ENCODE assay signal across 8 mouse cellular contexts in the genomic region with DNA sequence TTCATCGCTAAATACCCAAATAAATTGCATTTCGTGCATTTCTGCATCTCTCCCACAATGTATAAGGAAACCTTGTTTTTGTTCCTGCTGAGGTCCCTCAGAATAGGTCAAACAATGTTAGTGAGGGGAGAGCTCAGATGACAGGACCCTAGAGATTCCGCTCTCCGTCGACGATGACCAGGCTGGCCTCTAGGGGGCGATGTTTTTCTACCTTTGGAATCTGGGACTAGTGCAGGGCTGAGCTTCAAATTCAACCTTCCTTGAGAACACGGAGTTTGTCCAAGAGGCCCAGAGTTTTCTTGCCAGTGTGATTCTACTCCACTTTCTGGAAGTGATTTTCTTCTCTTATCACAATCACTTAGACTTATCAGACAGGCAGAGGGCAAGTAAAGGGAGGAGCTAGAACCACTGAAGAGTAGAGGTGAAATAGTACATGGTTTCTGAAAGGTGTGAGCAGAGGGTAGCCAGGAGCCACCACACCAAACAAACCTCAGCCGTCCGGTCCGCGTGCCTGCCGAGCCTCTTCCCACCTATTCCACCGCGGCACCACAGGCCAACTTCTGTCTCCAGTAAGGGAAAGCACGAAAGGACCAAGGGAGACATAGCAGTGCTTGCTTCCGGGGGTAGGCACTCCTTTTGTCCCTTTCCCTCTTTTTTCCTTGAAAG. TPM values are rescaled to one million over a fixed set of nuclear protein-coding genes. Genes with fewer than 3 reads are reported as not detected.
A peak's percentile ranks its signal among the peaks of the same experiment; 100 is the strongest.
DNase-seq lines count a peak whose midpoint lies in the region; ATAC-seq and TF ChIP-seq lines count a peak whose summit lies in the region.

No protein-coding gene starts in this region.

- no peaks in the 10 kb centered on the region for H3K4me1 ChIP-seq in brown adipose tissue, adult 24 weeks (ENCODE audit: control insufficient read depth, insufficient read depth, insufficient read length, low read length)
- H3K4me1 ChIP-seq in heart, embryonic 15.5 days (replicated peaks) = peaks cover 13% of the 10 kb centered on the region
- H3K4me1 ChIP-seq in liver, embryonic 13.5 days (replicated peaks) = peaks cover 8% of the 10 kb centered on the region
- H3K4me1 ChIP-seq in neural tube, embryonic 11.5 days (ENCODE audit: control insufficient read depth, insufficient read depth, low read length) = no peaks in the 10 kb centered on the region
- peaks cover 11% of the 10 kb centered on the region for H3K4me1 ChIP-seq in stomach, embryonic 16.5 days (ENCODE audit: control insufficient read depth, insufficient read depth, low read length)

- no peak overlapping the region for H3K4me3 ChIP-seq in C2C12 (ENCODE audit: insufficient read depth, poor library complexity, severe bottlenecking)
- peak overlapping the region; percentile 31; the same call in 1 of the 2 replicates for H3K4me3 ChIP-seq in brown adipose tissue, adult 24 weeks (ENCODE audit: insufficient read depth, low read depth, low read length)
- H3K4me3 ChIP-seq in heart, embryonic 15.5 days = no peak overlapping the region
- H3K4me3 ChIP-seq in liver, embryonic 13.5 days (replicated peaks) = no peak overlapping the region
- no peak overlapping the region for H3K4me3 ChIP-seq in neural tube, embryonic 11.5 days (ENCODE audit: low read depth, low read length)
- H3K4me3 ChIP-seq in stomach, embryonic 16.5 days (replicated peaks; ENCODE audit: low read length) = no peak overlapping the region

- no peaks in the 10 kb centered on the region for H3K36me3 ChIP-seq in C2C12 (ENCODE audit: control insufficient read depth, insufficient read depth)
- no peaks in the 10 kb centered on the region for H3K36me3 ChIP-seq in heart, embryonic 15.5 days
- H3K36me3 ChIP-seq in liver, embryonic 13.5 days = no peaks in the 10 kb centered on the region
- no peaks in the 10 kb centered on the region for H3K36me3 ChIP-seq in neural tube, embryonic 11.5 days (ENCODE audit: control insufficient read depth, insufficient read depth, low read length)
- no peaks in the 10 kb centered on the region for H3K36me3 ChIP-seq in stomach, embryonic 16.5 days (ENCODE audit: control insufficient read depth, insufficient read depth, low read length)

- H3K79me3 ChIP-seq in C2C12 (ENCODE audit: low read depth) = no peaks in the 10 kb centered on the region

- no peak overlapping the region for H3K27ac ChIP-seq in brown adipose tissue, adult 24 weeks (replicated peaks; ENCODE audit: low read depth, low read length)
- H3K27ac ChIP-seq in heart, embryonic 15.5 days = no peak overlapping the region
- no peak overlapping the region for H3K27ac ChIP-seq in liver, embryonic 13.5 days
- no peak overlapping the region for H3K27ac ChIP-seq in neural tube, embryonic 11.5 days (ENCODE audit: low read depth, low read length)
- H3K27ac ChIP-seq in stomach, embryonic 16.5 days (ENCODE audit: low read length) = no peak overlapping the region

- no peak overlapping the region for H3K9ac ChIP-seq in heart, embryonic 15.5 days
- no peak overlapping the region for H3K9ac ChIP-seq in liver, embryonic 13.5 days
- H3K9ac ChIP-seq in neural tube, embryonic 11.5 days (ENCODE audit: low read length) = no peak overlapping the region
- H3K9ac ChIP-seq in stomach, embryonic 16.5 days (ENCODE audit: low read length) = 0 out of 2 replicates have a peak overlapping the region, but pooled peaks have one; percentile 2

- no peaks in the 10 kb centered on the region for H3K79me2 ChIP-seq in C2C12 (ENCODE audit: control insufficient read depth, insufficient read depth)

- WGBS in heart, embryonic 15.5 days = 8% methylated on average over 17 of the region's 17 CpGs
- 8% methylated on average over 17 of the region's 17 CpGs for WGBS in liver, embryonic 13.5 days (ENCODE audit: insufficient replicate concordance)
- 14% methylated on average over 17 of the region's 17 CpGs for WGBS in neural tube, embryonic 11.5 days
- 11% methylated on average over 17 of the region's 17 CpGs for WGBS in stomach, embryonic 16.5 days

- H3ac ChIP-seq in C2C12 (ENCODE audit: control insufficient read depth, insufficient read length, low read depth) = peak overlapping the region; percentile 30

- ATAC-seq in heart, embryonic 15.5 days (replicated peaks; ENCODE audit: insufficient number of reproducible peaks, insufficient read depth, low FRiP score, low read depth) = peak; percentile 50; the same call in 1 of the 2 replicates
- 0 out of 2 replicates have a peak, but pooled peaks have one; percentile 31 for ATAC-seq in liver, embryonic 13.5 days (ENCODE audit: low read depth)
- peak; percentile 74 for ATAC-seq in neural tube, embryonic 11.5 days (ENCODE audit: insufficient read depth, low FRiP score, low TSS enrichment)
- ATAC-seq in stomach, embryonic 16.5 days (ENCODE audit: insufficient read depth, low FRiP score) = peak; percentile 84; the same call in 1 of the 2 replicates

- no peaks in the 10 kb centered on the region for H3K27me3 ChIP-seq in C2C12 (ENCODE audit: control insufficient read depth, insufficient read depth, insufficient read length)
- H3K27me3 ChIP-seq in heart, embryonic 15.5 days = no peaks in the 10 kb centered on the region
- H3K27me3 ChIP-seq in liver, embryonic 13.5 days = peaks cover 23% of the 10 kb centered on the region
- no peaks in the 10 kb centered on the region for H3K27me3 ChIP-seq in neural tube, embryonic 11.5 days (ENCODE audit: control insufficient read depth, insufficient read depth, low read length)
- H3K27me3 ChIP-seq in stomach, embryonic 16.5 days (ENCODE audit: control insufficient read depth, insufficient read depth, low read length) = no peaks in the 10 kb centered on the region

- peak; percentile 27 for DNase-seq in fibroblast of lung, adult 2 months (ENCODE audit: low read depth)
- peak; percentile 87 for DNase-seq in kidney, postnatal 14 days
- DNase-seq in liver, embryonic 13.5 days = peak; percentile 61
- DNase-seq in neural tube, embryonic 11.5 days (ENCODE audit: low spot score) = peak; percentile 90

- H3K9me3 ChIP-seq in heart, embryonic 15.5 days (replicated peaks) = no peaks in the 10 kb centered on the region
- no peaks in the 10 kb centered on the region for H3K9me3 ChIP-seq in liver, embryonic 13.5 days (replicated peaks)
- no peaks in the 10 kb centered on the region for H3K9me3 ChIP-seq in neural tube, embryonic 11.5 days (ENCODE audit: control insufficient read depth, low read length)
- H3K9me3 ChIP-seq in stomach, embryonic 16.5 days (replicated peaks; ENCODE audit: control insufficient read depth, low read length) = no peaks in the 10 kb centered on the region

- 0 out of 2 replicates have a peak overlapping the region, but pooled peaks have one; percentile 19 for H3K4me2 ChIP-seq in heart, embryonic 15.5 days
- no peak overlapping the region for H3K4me2 ChIP-seq in liver, embryonic 13.5 days
- H3K4me2 ChIP-seq in neural tube, embryonic 11.5 days (ENCODE audit: low read depth) = no peak overlapping the region
- no peak overlapping the region for H3K4me2 ChIP-seq in stomach, embryonic 16.5 days (ENCODE audit: low read depth, low read length)

- peak; percentile 72 for TF ChIP-seq CTCF in C2C12 (IDR thresholded peaks at IDR 0.05; ENCODE audit: control insufficient read depth, insufficient read depth, insufficient read length)

TF ChIP-seq in C2C12, 6 proteins besides CTCF, POLR2A, EP300 and RAD21:
- TF ChIP-seq CEBPB (IDR thresholded peaks at IDR 0.05; ENCODE audit: low read depth) = no peak

RNA-seq across cellular contexts. Expression of gene Prmt5, which starts 11.3 kb away (rescaled TPM):
- polyA plus RNA-seq in C2C12 (2012; fragmentation: generic; extraction: Trizol) = 174 TPM
- polyA plus RNA-seq in brown adipose tissue, adult 24 weeks (2012; ENCODE audit: insufficient read depth, insufficient read length, missing spikeins) = 20.4 and 25.8 TPM in 2 replicates
- polyA plus RNA-seq in heart, embryonic 15.5 days (2015; fragmentation: Nextera tagmentation; extraction: Ambion mirVana) = 47.4 and 57.4 TPM in 2 replicates
- 41.6 and 48.9 TPM in 2 replicates for polyA plus RNA-seq in liver, embryonic 13.5 days (2015; fragmentation: Nextera tagmentation; extraction: Ambion mirVana)
- 124 and 126 TPM in 2 replicates for polyA plus RNA-seq in neural tube, embryonic 11.5 days (2014; fragmentation: Nextera tagmentation; extraction: Ambion mirVana)
- polyA plus RNA-seq in stomach, embryonic 16.5 days (2015; fragmentation: Nextera tagmentation; extraction: Ambion mirVana) = 66.5 and 71.1 TPM in 2 replicates

RNA-seq across cellular contexts. Expression of gene Haus4, which starts 25.8 kb away (rescaled TPM):
- 30.0 TPM for polyA plus RNA-seq in C2C12 (2012; fragmentation: generic; extraction: Trizol)
- polyA plus RNA-seq in brown adipose tissue, adult 24 weeks (2012; ENCODE audit: insufficient read depth, insufficient read length, missing spikeins) = 4.1 and 6.8 TPM in 2 replicates
- polyA plus RNA-seq in heart, embryonic 15.5 days (2015; fragmentation: Nextera tagmentation; extraction: Ambion mirVana) = 34.0 and 39.8 TPM in 2 replicates
- polyA plus RNA-seq in liver, embryonic 13.5 days (2015; fragmentation: Nextera tagmentation; extraction: Ambion mirVana) = 45.6 and 47.5 TPM in 2 replicates
- 36.7 and 41.4 TPM in 2 replicates for polyA plus RNA-seq in neural tube, embryonic 11.5 days (2014; fragmentation: Nextera tagmentation; extraction: Ambion mirVana)
- polyA plus RNA-seq in stomach, embryonic 16.5 days (2015; fragmentation: Nextera tagmentation; extraction: Ambion mirVana) = 39.0 and 44.4 TPM in 2 replicates

RNA-seq across cellular contexts. Expression of gene Ajuba, which starts 48.8 kb away (rescaled TPM):
- polyA plus RNA-seq in C2C12 (2012; fragmentation: generic; extraction: Trizol) = 50.7 TPM
- polyA plus RNA-seq in brown adipose tissue, adult 24 weeks (2012; ENCODE audit: insufficient read depth, insufficient read length, missing spikeins) = 3.1 and 5.6 TPM in 2 replicates
- 23.1 and 35.5 TPM in 2 replicates for polyA plus RNA-seq in heart, embryonic 15.5 days (2015; fragmentation: Nextera tagmentation; extraction: Ambion mirVana)
- polyA plus RNA-seq in liver, embryonic 13.5 days (2015; fragmentation: Nextera tagmentation; extraction: Ambion mirVana) = 3.9 and 4.4 TPM in 2 replicates
- 27.9 TPM in 2 replicates for polyA plus RNA-seq in neural tube, embryonic 11.5 days (2014; fragmentation: Nextera tagmentation; extraction: Ambion mirVana)
- polyA plus RNA-seq in stomach, embryonic 16.5 days (2015; fragmentation: Nextera tagmentation; extraction: Ambion mirVana) = 19.5 and 20.6 TPM in 2 replicates

RNA-seq across cellular contexts. Expression of gene Rem2, which starts 52.7 kb away (rescaled TPM):
- 0.56 TPM for polyA plus RNA-seq in C2C12 (2012; fragmentation: generic; extraction: Trizol)
- not detected in 2 replicates for polyA plus RNA-seq in brown adipose tissue, adult 24 weeks (2012; ENCODE audit: insufficient read depth, insufficient read length, missing spikeins)
- 1.1 and 1.9 TPM in 2 replicates for polyA plus RNA-seq in heart, embryonic 15.5 days (2015; fragmentation: Nextera tagmentation; extraction: Ambion mirVana)
- 0.06 and 0.12 TPM in 2 replicates for polyA plus RNA-seq in liver, embryonic 13.5 days (2015; fragmentation: Nextera tagmentation; extraction: Ambion mirVana)
- polyA plus RNA-seq in neural tube, embryonic 11.5 days (2014; fragmentation: Nextera tagmentation; extraction: Ambion mirVana) = 23.3 and 26.2 TPM in 2 replicates
- 1.5 TPM in 2 replicates for polyA plus RNA-seq in stomach, embryonic 16.5 days (2015; fragmentation: Nextera tagmentation; extraction: Ambion mirVana)

Comparison
In these comparisons a context has a peak if more than half of its experiments do, and no peak if none do; other contexts are left out.
1. DNase-seq: peak in every context shown above with its lines; median percentile 90 in neural tube, embryonic 11.5 days; 87 in kidney, postnatal 14 days; 61 in liver, embryonic 13.5 days; 27 in fibroblast of lung, adult 2 months.
2. ATAC-seq: peak in every context shown above with its lines; median percentile 84 in stomach, embryonic 16.5 days; 74 in neural tube, embryonic 11.5 days; 50 in heart, embryonic 15.5 days; 31 in liver, embryonic 13.5 days.